Mouse (Mus musculus) cerebellum, adult 2 months (tissue): Measurements from ENCODE around the gene Tmem108. TPM values are rescaled to one million over a fixed set of nuclear protein-coding genes. Genes with fewer than 3 reads are reported as not detected.

Experiments used
- DNase-seq, 2 experiments: peaks; one replicate each; pipeline ENCODE4 v3.0.0; 2021
- H3K27ac ChIP-seq: fragments of 200-500 bp; 2 replicates; pipeline ENCODE4 v1.5.1; 2012; ENCODE audit warnings: low read length, control low read depth, inconsistent platforms; ENCODE audit not compliant: insufficient read depth
- H3K27me3 ChIP-seq: fragments of 200-500 bp; 2 replicates; pipeline ENCODE4 v1.6.1; 2012; ENCODE audit warnings: inconsistent platforms, mild to moderate bottlenecking, low read length, moderate library complexity; ENCODE audit not compliant: control insufficient read depth, insufficient read depth
- H3K4me1 ChIP-seq: fragments of 200-500 bp; 2 replicates; pipeline ENCODE4 v1.6.1; 2011; ENCODE audit warnings: low read length; ENCODE audit not compliant: control insufficient read depth, insufficient read depth
- H3K4me3 ChIP-seq: fragments of 200-500 bp; replicated peaks from 2 replicates; pipeline ENCODE3; 2011; ENCODE audit warnings: mild to moderate bottlenecking, low read depth, low read length, control low read depth; ENCODE audit not compliant: insufficient read depth
- CTCF ChIP-seq: fragments of 200-500 bp; IDR thresholded peaks from 2 replicates; pipeline ENCODE4 v1.5.1; 2011; ENCODE audit warnings: low read depth, mild to moderate bottlenecking, control low read depth, low read length, moderate library complexity, borderline replicate concordance; ENCODE audit not compliant: insufficient read depth
- POLR2A ChIP-seq: fragments of 200-500 bp; IDR thresholded peaks from 2 replicates; pipeline ENCODE4 v1.6.1; 2011; ENCODE audit warnings: low read length, control low read depth, borderline replicate concordance; ENCODE audit not compliant: insufficient read depth
- WGBS: fragments of 180-500 bp; shearing (Covaris S2); methylation state at CpG from one replicate; pipeline ENCODE4 v1.1.7; 2018; 5-methylcytosine and 5-hydroxymethylcytosine counted together
- polyA plus RNA-seq: library from polyadenylated mRNA; depleted of rRNA; stranded (reverse); fragments of >200 nt; gene quantifications from 2 replicates; pipeline ENCODE4 v1.2.3, GENCODE M21; 2012

The Tmem108 gene
- polyA plus RNA-seq, 1 experiment = 32.3 TPM

GRCm38 (mm10) chr9:103546695-103547645 lies 214.7 kb downstream of the Tmem108 start:
- DNase-seq = peak in 1 of 2 experiments; percentile 57
- 34% methylated on average over 22 of the region's 22 CpGs for WGBS

GRCm38 (mm10) chr9:103545729-103546128 lies 215.9 kb downstream of the Tmem108 start:
- Histone ChIP-seq H3K4me1 (peaks cover 57% of the 10 kb centered on the region), H3K27ac (peak overlapping the region; percentile 70), H3K27me3 (no peaks in the 10 kb centered on the region), H3K4me3 (no peak overlapping the region)
- WGBS = 24% methylated on average over 4 of the region's 4 CpGs
- peak in 1 of 2 experiments; percentile 69 for DNase-seq
- no peak for TF ChIP-seq POLR2A
- no peak for TF ChIP-seq CTCF

More at GRCm38 (mm10) chr9:103546695-103547645, 214.7 kb downstream of the Tmem108 start:
- Histone ChIP-seq H3K27me3 (no peaks in the 10 kb centered on the region), H3K27ac (peak overlapping the region; percentile 86), H3K4me3 (no peak overlapping the region), H3K4me1 (peaks cover 66% of the 10 kb centered on the region)
- TF ChIP-seq POLR2A (no peak), CTCF (no peak)

- peak overlapping the region; percentile 67 for H3K27ac ChIP-seq
- TF ChIP-seq CTCF = no peak
- no peak overlapping the region for H3K4me3 ChIP-seq
- peaks cover 53% of the 10 kb centered on the region for H3K4me1 ChIP-seq
- 78% methylated on average over 4 of the region's 4 CpGs for WGBS
- DNase-seq = no peak
- H3K27me3 ChIP-seq = no peaks in the 10 kb centered on the region
Observed at GRCm38 (mm10) chr9:103545271-103545670, 216.4 kb downstream of the Tmem108 start.

- no peak for TF ChIP-seq POLR2A
- no peak for TF ChIP-seq CTCF
- 56% methylated on average over 1 of the region's 1 CpGs for WGBS
- Histone ChIP-seq H3K4me1 (peaks cover 52% of the 10 kb centered on the region), H3K27me3 (no peaks in the 10 kb centered on the region), H3K4me3 (no peak overlapping the region), H3K27ac (peak overlapping the region; percentile 67)
- DNase-seq = no peak
Observed at GRCm38 (mm10) chr9:103544599-103544998, 217.0 kb downstream of the Tmem108 start.

- DNase-seq = no peak
- Histone ChIP-seq H3K27me3 (no peaks in the 10 kb centered on the region), H3K4me1 (peaks cover 45% of the 10 kb centered on the region), H3K4me3 (no peak overlapping the region), H3K27ac (no peak overlapping the region)
- 93% methylated on average over 8 of the region's 8 CpGs for WGBS
- TF ChIP-seq CTCF (no peak), POLR2A (no peak)
Observed at GRCm38 (mm10) chr9:103540518-103540917, 221.1 kb downstream of the Tmem108 start.

GRCm38 (mm10) chr9:103538047-103538816 lies 223.4 kb downstream of the Tmem108 start:
- Histone ChIP-seq H3K4me3 (no peak overlapping the region), H3K27me3 (no peaks in the 10 kb centered on the region), H3K27ac (peak overlapping the region; percentile 46), H3K4me1 (peaks cover 34% of the 10 kb centered on the region)
- no peak for DNase-seq
- TF ChIP-seq CTCF (no peak), POLR2A (no peak)
- WGBS = 38% methylated on average over 8 of the region's 8 CpGs

- WGBS = 98% methylated on average over 6 of the region's 6 CpGs
Observed at GRCm38 (mm10) chr9:103536059-103536634, 225.5 kb downstream of the Tmem108 start.

More at GRCm38 (mm10) chr9:103536059-103536634, 225.5 kb downstream of the Tmem108 start:
- peaks cover 25% of the 10 kb centered on the region for H3K4me1 ChIP-seq
- DNase-seq = no peak
- no peaks in the 10 kb centered on the region for H3K27me3 ChIP-seq
- TF ChIP-seq POLR2A = no peak
- H3K4me3 ChIP-seq = no peak overlapping the region
- H3K27ac ChIP-seq = no peak overlapping the region
